ENCODE assay signal across 11 mouse cellular contexts in genomic region chr10:115465778-115466177, GRCm38 (mm10).
"Had no signal": no experiment of that assay in that cellular context is flagged by ENCODE, and none has a peak within 500 bp of the region (broad histone marks: within the 10 kb centered on the region; RNA-seq: fewer than 3 reads in every experiment).

No protein-coding gene starts in this region.

- H3K4me3 ChIP-seq: limb, embryonic 15.5 days; liver, embryonic 12.5 days; midbrain, embryonic 12.5 days; neural tube, embryonic 13.5 days had no signal

- H3K27me3 ChIP-seq: limb, embryonic 15.5 days; liver, embryonic 12.5 days; midbrain, embryonic 12.5 days; neural tube, embryonic 13.5 days had no signal

- H3K27ac ChIP-seq: limb, embryonic 15.5 days; liver, embryonic 12.5 days; midbrain, embryonic 12.5 days; neural tube, embryonic 13.5 days had no signal

- ATAC-seq: intestine, postnatal 0 days; liver, embryonic 12.5 days; midbrain, embryonic 16.5 days had no signal

- H3K9me3 ChIP-seq: limb, embryonic 15.5 days; liver, embryonic 12.5 days; midbrain, embryonic 12.5 days; neural tube, embryonic 13.5 days had no signal

- H3K4me1 ChIP-seq: limb, embryonic 15.5 days; liver, embryonic 12.5 days; midbrain, embryonic 12.5 days had no signal

- H3K4me2 ChIP-seq: limb, embryonic 15.5 days; liver, embryonic 12.5 days; midbrain, embryonic 12.5 days; neural tube, embryonic 13.5 days had no signal

- H3K9ac ChIP-seq: limb, embryonic 15.5 days; liver, embryonic 12.5 days; midbrain, embryonic 12.5 days; neural tube, embryonic 13.5 days had no signal

- H3K36me3 ChIP-seq: limb, embryonic 15.5 days; liver, embryonic 12.5 days; midbrain, embryonic 12.5 days; neural tube, embryonic 13.5 days had no signal

- DNase-seq: kidney, adult 8-10 months; kidney, postnatal 14 days; layer of hippocampus, postnatal 36 days; right cerebral cortex, postnatal 14 days; thymus, postnatal 36 days had no signal
